Mouse (Mus musculus) embryonic facial prominence, embryonic 10.5 days (tissue): ENCODE measurements at regions not wholly inside any gene's neighbourhood (a gene's known extent, or its start where the extent isn't known, plus 50 kb on each side); places are given as distances from the start of the nearest gene placed in this dataset.

Source experiments
- DNase-seq: peaks from one replicate; pipeline ENCODE4 v3.0.0-alpha.2; 2017; ENCODE audit warnings: low spot score
- H3K27ac ChIP-seq: fragments of 300-500 bp; sonication (generic); replicated peaks from 2 replicates; pipeline ENCODE4 v1.5.1; 2016; ENCODE audit warnings: mild to moderate bottlenecking
- H3K27me3 ChIP-seq: fragments of 300-500 bp; sonication (generic); replicated peaks from 2 replicates; pipeline ENCODE4 v1.6.1; 2016; ENCODE audit warnings: low read depth, mild to moderate bottlenecking; ENCODE audit not compliant: poor library complexity, severe bottlenecking
- H3K36me3 ChIP-seq: fragments of 300-500 bp; sonication (generic); replicated peaks from 2 replicates; pipeline ENCODE4 v1.6.1; 2016; ENCODE audit warnings: mild to moderate bottlenecking, moderate library complexity
- H3K4me1 ChIP-seq: fragments of 300-500 bp; sonication (generic); 2 replicates; pipeline ENCODE4 v1.6.1; 2016
- H3K4me3 ChIP-seq: fragments of 300-500 bp; sonication (generic); 2 replicates; pipeline ENCODE4 v1.5.1; 2016; ENCODE audit warnings: mild to moderate bottlenecking, moderate library complexity
- H3K9me3 ChIP-seq: fragments of 300-500 bp; sonication (generic); 2 replicates; pipeline ENCODE4 v1.6.1; 2016; ENCODE audit warnings: mild to moderate bottlenecking
- WGBS: fragments of 180-500 bp; shearing (Covaris S2); methylation state at CpG from one replicate; pipeline ENCODE4 v1.1.7; 2016; 5-methylcytosine and 5-hydroxymethylcytosine counted together

DNA sequence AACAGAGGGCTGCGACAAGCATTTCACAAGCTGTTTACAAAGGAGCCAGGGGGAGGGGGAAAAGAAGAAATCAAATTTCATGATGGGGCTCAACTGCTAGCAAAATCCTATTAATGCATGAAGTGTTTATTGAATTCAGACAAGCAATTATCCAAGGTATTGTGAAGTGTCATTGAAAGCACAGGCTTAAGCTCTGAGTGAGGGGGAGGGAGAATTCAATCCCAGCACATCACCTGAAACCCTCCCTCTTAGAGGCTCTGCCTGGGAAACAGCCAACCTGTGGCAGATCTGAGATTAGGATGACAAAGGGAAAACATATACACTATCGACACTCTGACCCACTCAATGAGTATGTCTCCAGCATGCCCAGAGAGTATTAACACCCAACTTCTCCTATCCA, 396.3 kb downstream of the Dmrt2 start:
- no peaks in the 10 kb centered on the region for H3K4me1 ChIP-seq
- H3K27ac ChIP-seq = no peak overlapping the region
- no peak for DNase-seq
- no peaks in the 10 kb centered on the region for H3K9me3 ChIP-seq
- no peaks in the 10 kb centered on the region for H3K36me3 ChIP-seq
- 66% methylated on average over 2 of the region's 2 CpGs for WGBS
- no peaks in the 10 kb centered on the region for H3K27me3 ChIP-seq
- no peak overlapping the region for H3K4me3 ChIP-seq

DNA sequence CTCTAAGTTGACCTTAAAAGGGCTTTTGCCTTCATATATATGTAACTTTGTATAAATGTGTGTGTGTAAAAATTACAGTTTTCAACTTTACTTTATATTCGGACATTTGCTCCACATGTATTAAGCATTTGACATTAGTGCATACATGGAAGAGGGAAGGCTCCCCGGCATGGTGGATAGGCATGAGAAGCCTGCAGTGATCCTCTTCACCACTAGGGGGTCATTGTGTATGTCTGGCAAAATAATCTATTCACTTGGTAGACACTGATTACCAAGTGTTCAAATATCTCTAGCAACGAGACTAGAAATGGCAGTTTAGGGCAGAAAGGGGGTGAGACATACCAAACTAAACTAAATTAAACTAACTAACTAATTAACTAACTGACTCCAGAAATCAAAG, 397.7 kb downstream of the Dmrt2 start:
- Histone ChIP-seq H3K9me3 (no peaks in the 10 kb centered on the region), H3K27ac (no peak overlapping the region), H3K27me3 (no peaks in the 10 kb centered on the region), H3K36me3 (no peaks in the 10 kb centered on the region), H3K4me1 (no peaks in the 10 kb centered on the region), H3K4me3 (no peak overlapping the region)
- 87% methylated on average over 3 of the region's 3 CpGs for WGBS
- DNase-seq = no peak

DNA sequence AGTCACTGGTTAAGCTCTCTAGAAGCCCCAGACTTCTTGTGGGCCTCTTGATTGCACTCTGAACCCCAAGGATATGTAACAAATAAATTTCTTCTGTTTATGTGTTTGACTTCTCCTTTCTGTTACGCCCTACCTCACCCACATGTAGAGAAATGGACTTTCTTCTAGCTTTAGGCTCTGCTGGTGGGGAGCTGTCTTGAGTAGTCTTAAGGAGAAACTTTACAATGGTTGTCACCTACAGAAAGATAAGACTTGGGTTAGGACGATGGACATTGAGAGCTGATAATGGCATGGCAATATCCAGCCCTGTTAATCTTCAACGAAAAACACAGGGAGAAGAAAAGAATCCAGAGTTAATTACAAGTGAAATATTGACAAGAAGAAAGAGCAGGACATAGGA, 416.1 kb downstream of the Dmrt2 start:
- DNase-seq = no peak
- Histone ChIP-seq H3K36me3 (no peaks in the 10 kb centered on the region), H3K27ac (no peak overlapping the region), H3K4me3 (no peak overlapping the region), H3K27me3 (no peaks in the 10 kb centered on the region), H3K4me1 (no peaks in the 10 kb centered on the region), H3K9me3 (no peaks in the 10 kb centered on the region)
- 85% methylated on average over 3 of the region's 3 CpGs for WGBS

DNA sequence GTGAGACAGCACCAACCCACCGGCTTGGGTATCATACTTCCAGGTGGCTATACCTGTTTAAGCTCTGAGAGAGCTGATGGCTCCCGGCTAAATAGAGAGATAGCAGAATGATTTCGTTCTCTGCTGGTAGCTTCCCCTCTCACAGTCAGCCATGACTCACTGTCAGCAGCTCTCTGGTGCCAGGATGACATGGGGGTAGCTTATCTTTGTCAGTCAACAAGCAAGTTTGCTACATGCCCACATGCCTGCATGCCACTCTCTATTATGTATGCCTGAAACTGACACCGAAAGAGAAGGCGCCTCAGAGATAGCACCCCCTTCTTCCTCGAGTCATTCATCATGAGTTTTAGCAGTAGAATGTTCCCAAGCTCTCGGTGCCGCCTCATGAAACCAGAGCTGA, 419.2 kb downstream of the Dmrt2 start:
- 76% methylated on average over 8 of the region's 8 CpGs for whole genome bisulfite sequencing
- Histone ChIP-seq H3K9me3 (no peaks in the 10 kb centered on the region), H3K27ac (no peak overlapping the region), H3K4me3 (no peak overlapping the region), H3K27me3 (no peaks in the 10 kb centered on the region), H3K4me1 (no peaks in the 10 kb centered on the region), H3K36me3 (no peaks in the 10 kb centered on the region)
- no peak for DNase-seq

DNA sequence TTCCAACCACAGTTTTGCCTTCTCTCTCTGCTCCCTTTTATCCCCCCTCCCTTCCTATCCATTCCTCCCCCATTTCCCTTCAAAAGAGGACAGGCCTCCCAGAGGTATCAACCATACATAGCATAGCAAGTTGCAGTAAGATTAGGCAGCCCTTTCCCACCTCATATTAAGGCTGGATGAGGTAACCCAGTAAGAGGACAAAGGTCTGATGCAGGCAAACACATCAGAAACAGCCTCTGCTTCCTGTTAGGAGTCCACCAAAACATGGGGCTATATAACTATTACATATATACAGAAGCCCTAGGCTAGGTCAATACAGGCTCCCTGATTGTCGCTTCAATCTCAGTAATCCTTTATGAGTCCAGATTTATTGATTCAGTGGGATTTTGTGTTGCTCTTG, 421.6 kb downstream of the Dmrt2 start:
- Histone ChIP-seq H3K27ac (no peak overlapping the region), H3K4me3 (no peak overlapping the region), H3K4me1 (no peaks in the 10 kb centered on the region), H3K36me3 (no peaks in the 10 kb centered on the region), H3K27me3 (no peaks in the 10 kb centered on the region), H3K9me3 (no peaks in the 10 kb centered on the region)
- no peak for DNase-seq
- WGBS = 88% methylated on average over 1 of the region's 1 CpGs

DNA sequence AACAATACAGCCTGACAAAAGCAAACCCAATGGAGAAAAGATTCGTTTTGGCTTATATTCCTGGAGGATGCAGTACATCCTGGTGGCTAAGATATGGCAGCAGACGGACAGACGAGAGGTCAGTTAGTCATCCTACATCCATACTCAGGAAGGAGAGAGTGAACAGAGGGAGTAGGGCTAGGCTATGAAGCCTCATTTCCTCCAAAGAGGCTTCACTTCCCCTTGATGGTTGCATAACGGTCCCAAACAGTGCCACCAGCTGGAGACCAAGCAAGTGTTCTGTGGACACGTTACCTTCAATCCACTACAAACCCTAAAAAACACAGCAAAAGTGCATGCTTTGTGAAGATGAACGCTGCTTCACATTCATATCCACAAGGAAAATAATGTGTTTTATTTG, 442.1 kb downstream of the Dmrt2 start:
- Histone ChIP-seq H3K4me1 (no peaks in the 10 kb centered on the region), H3K36me3 (no peaks in the 10 kb centered on the region), H3K9me3 (no peaks in the 10 kb centered on the region), H3K27ac (no peak overlapping the region), H3K27me3 (no peaks in the 10 kb centered on the region), H3K4me3 (no peak overlapping the region)
- DNase-seq = no peak
- WGBS = 87% methylated on average over 6 of the region's 6 CpGs

DNA sequence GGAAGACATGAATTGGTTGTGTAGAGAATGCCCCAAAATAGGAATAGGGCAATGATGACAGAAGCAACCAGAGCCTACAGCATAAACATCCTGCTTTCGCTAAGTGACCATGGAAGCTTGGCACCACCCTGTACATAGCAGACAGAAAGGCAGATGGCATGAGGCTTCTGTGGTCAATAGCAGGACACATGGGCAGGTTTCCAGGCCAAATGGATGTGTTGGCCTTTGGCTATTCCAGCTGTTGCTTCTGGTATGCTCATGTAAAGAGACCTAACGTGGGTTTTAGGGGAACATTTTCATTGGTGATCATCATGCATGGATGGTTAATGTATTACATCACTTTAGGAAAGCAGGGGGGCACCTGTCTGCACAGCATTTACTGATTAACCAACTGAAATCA, 456.2 kb downstream of the Dmrt2 start:
- Histone ChIP-seq H3K9me3 (no peaks in the 10 kb centered on the region), H3K36me3 (no peaks in the 10 kb centered on the region), H3K27ac (no peak overlapping the region), H3K4me1 (no peaks in the 10 kb centered on the region), H3K27me3 (no peaks in the 10 kb centered on the region), H3K4me3 (no peak overlapping the region)
- 81% methylated on average over 2 of the region's 2 CpGs for WGBS
- no peak for DNase-seq

DNA sequence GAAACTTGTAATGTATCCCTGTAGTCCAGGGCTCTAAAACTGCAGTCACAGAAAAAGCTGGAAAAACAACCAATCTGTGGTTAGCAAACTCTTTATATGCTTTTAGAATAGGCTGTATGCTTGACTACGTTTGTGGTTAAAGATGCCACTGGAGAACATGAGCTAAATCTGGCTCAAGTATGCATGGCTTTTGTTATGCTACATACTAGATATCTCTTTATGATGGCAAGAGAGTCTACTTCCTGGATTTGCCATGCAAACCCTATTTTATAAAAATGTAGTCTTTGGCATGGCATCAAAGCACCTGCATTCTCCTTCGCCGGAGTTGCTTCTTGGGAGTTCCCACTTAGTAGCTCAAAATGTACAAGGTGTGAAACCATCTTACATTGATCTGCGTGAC, 462.2 kb downstream of the Dmrt2 start:
- no peak overlapping the region for H3K4me3 ChIP-seq
- no peaks in the 10 kb centered on the region for H3K36me3 ChIP-seq
- DNase-seq = no peak
- no peaks in the 10 kb centered on the region for H3K4me1 ChIP-seq
- no peaks in the 10 kb centered on the region for H3K27me3 ChIP-seq
- no peaks in the 10 kb centered on the region for H3K9me3 ChIP-seq
- H3K27ac ChIP-seq = no peak overlapping the region
- WGBS = 91% methylated on average over 4 of the region's 4 CpGs

DNA sequence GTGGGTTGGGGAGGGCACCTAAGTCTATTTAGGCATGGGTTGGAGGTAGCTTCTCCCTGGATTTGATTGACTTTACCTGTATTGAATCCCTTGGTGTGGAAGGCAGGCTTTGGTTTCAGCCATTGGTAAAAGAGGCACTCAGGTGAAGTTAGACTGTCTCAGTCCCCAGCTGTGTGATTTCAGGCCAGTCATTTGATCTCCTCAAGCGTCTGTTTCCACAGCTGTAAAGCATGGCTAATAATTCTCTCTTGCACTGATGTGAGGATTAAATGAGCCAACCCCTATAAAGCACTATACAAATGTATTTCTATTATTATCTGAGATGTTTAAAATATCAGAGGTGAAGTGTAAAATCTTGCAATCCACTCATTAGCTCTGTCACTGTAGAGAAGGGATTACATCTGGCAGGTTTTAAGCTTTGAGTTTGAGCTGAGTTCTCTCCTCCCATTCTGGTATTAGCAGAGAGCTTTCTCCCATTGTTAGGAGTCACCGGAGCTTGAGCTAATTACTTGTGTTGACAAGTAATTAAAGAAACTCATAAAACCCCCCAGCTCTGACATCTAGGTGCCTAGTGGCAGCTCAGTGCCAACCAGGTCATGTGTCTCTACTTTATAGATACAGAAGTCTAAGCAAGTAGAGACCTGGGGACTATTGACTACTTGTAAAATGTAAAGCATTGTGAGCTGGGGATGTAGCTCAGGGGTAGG, 463.3 kb downstream of the Dmrt2 start:
- Histone ChIP-seq H3K27me3 (no peaks in the 10 kb centered on the region), H3K27ac (no peak overlapping the region), H3K36me3 (no peaks in the 10 kb centered on the region), H3K4me1 (no peaks in the 10 kb centered on the region), H3K9me3 (no peaks in the 10 kb centered on the region), H3K4me3 (no peak overlapping the region)
- no peak for DNase-seq
- 41% methylated on average over 2 of the region's 2 CpGs for WGBS

DNA sequence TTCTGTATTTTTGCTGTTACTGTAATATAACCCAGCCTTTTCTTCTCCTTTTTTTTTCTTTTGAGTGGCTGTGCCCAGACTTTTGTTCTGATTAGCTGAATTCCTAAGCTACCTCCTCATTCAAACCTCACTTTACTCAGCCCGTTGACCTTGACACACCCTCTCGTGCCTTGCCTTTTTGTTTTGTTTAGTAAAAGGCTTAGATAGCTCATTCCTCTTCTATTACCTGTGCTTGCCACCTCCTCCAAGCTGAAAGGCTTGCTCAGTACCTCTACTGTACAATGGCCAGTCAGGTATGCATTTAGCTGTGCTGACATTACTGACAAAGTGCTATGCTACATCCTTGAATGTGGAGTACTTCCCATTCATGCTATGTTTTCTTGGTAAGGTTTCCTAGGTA, 464.2 kb upstream of the Smarca2 start:
- no peak overlapping the region for H3K4me3 ChIP-seq
- 70% methylated on average over 2 of the region's 2 CpGs for WGBS
- DNase-seq = no peak
- no peak overlapping the region for H3K27ac ChIP-seq
- H3K4me1 ChIP-seq = no peaks in the 10 kb centered on the region
- H3K36me3 ChIP-seq = no peaks in the 10 kb centered on the region
- no peaks in the 10 kb centered on the region for H3K9me3 ChIP-seq
- no peaks in the 10 kb centered on the region for H3K27me3 ChIP-seq

DNA sequence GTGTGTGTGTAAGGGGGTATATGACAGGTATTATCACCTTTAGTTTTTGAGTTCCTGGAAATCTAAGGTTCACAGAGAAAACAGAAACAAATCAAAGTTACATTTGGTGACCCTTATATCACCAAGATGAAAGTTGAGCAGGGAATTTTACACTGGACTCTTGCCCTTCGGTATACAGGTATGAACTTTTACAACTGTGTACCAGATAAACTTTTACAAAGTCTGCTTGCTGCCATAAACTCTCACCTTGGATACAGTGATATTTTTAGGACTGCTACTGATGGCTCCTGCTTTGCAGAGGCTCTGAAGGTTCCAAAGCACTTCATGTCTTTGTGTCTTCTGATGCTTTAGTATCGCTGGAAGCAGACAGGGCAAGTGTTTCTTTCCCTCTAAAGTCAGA, 461.3 kb upstream of the Smarca2 start:
- Histone ChIP-seq H3K4me3 (no peak overlapping the region), H3K27ac (no peak overlapping the region), H3K36me3 (no peaks in the 10 kb centered on the region), H3K27me3 (no peaks in the 10 kb centered on the region), H3K4me1 (no peaks in the 10 kb centered on the region), H3K9me3 (no peaks in the 10 kb centered on the region)
- no peak for DNase-seq
- WGBS = 92% methylated on average over 2 of the region's 2 CpGs

GRCm38 (mm10) chr19:26151216-26151615, 453.6 kb upstream of the Smarca2 start:
- H3K27me3 ChIP-seq = no peaks in the 10 kb centered on the region
- H3K36me3 ChIP-seq = no peaks in the 10 kb centered on the region
- H3K4me3 ChIP-seq = no peak overlapping the region
- no peaks in the 10 kb centered on the region for H3K4me1 ChIP-seq
- H3K27ac ChIP-seq = no peak overlapping the region
- no peaks in the 10 kb centered on the region for H3K9me3 ChIP-seq
- WGBS = 89% methylated on average over 4 of the region's 4 CpGs
- DNase-seq = no peak

GRCm38 (mm10) chr19:26164993-26165392, 439.9 kb upstream of the Smarca2 start:
- DNase-seq = peak; percentile 9
- no peak overlapping the region for H3K4me3 ChIP-seq
- whole genome bisulfite sequencing = 52% methylated on average over 13 of the region's 13 CpGs

DNA sequence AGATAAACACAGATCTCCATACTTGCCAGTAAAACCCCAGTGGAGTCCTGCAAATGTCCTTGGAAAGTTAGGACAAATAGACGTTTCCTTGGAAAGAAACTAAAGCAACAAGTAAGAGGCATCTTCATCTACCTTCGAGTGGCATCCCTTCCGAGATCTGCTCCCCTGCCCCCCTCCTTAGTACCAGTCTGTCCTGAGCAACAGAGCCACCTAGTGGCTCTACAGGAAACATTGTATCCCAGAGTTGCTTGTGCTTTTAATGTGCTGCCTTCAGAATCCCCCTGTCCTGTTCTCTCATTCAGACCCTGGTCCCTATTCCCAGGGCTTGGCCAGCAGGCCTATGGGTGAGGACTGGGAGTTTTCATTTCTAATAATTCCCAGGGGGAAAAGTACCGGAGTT, 423.1 kb upstream of the Smarca2 start:
- Histone ChIP-seq H3K4me3 (no peak overlapping the region), H3K36me3 (no peaks in the 10 kb centered on the region), H3K9me3 (no peaks in the 10 kb centered on the region), H3K27ac (no peak overlapping the region), H3K27me3 (no peaks in the 10 kb centered on the region), H3K4me1 (no peaks in the 10 kb centered on the region)
- WGBS = 19% methylated on average over 4 of the region's 4 CpGs
- peak; percentile 40 for DNase-seq

More at GRCm38 (mm10) chr19:26164993-26165392, 439.9 kb upstream of the Smarca2 start:
- Histone ChIP-seq H3K9me3 (no peaks in the 10 kb centered on the region), H3K4me1 (0 out of 2 replicates have a peak, but pooled peaks cover 2% of the 10 kb centered on the region), H3K36me3 (no peaks in the 10 kb centered on the region), H3K27ac (no peak overlapping the region), H3K27me3 (no peaks in the 10 kb centered on the region)
